Mouse (Mus musculus): ENCODE measurements around the gene Snx9. TPM values are rescaled to one million over a fixed set of nuclear protein-coding genes. Genes with fewer than 3 reads are reported as not detected.

The Snx9 gene
- polyA plus RNA-seq, 1 experiment from 2014 or later: 91.4 TPM

- no peak overlapping the region for H3K4me2 ChIP-seq (replicated peaks; ENCODE audit: low read depth)
- no peak overlapping the region for H3K9ac ChIP-seq (ENCODE audit: low read depth, low read length)
- no peak for TF ChIP-seq CTCF (IDR thresholded peaks at IDR 0.05; ENCODE audit: low read depth)
- H3K4me1 ChIP-seq (replicated peaks; ENCODE audit: control insufficient read depth, insufficient read depth, low read length): peaks cover 9% of the 10 kb centered on the region
- WGBS: 59% methylated on average over 5 of the region's 5 CpGs
- H3K27me3 ChIP-seq (replicated peaks; ENCODE audit: control insufficient read depth, insufficient read depth, low read length): no peaks in the 10 kb centered on the region
- no peaks in the 10 kb centered on the region for H3K36me3 ChIP-seq (ENCODE audit: control insufficient read depth, insufficient read depth)
- no peaks in the 10 kb centered on the region for H3K9me3 ChIP-seq (ENCODE audit: control insufficient read depth)
- ATAC-seq: no peak
- 0 out of 2 replicates have a peak overlapping the region, but pooled peaks have one; percentile 61 for H3K27ac ChIP-seq (ENCODE audit: low read depth, low read length)
- H3K4me3 ChIP-seq (ENCODE audit: low read depth, low read length): no peak overlapping the region
These were observed 43.9 kb upstream of the Snx9 start for GRCm38 (mm10) chr17:5797124-5797760.

GRCm38 (mm10) chr17:5798221-5798801 is 42.8 kb upstream of the Snx9 start:
- H3K4me2 ChIP-seq (replicated peaks; ENCODE audit: low read depth): no peak overlapping the region
- H3K9ac ChIP-seq (ENCODE audit: low read depth, low read length): no peak overlapping the region
- H3K36me3 ChIP-seq (ENCODE audit: control insufficient read depth, insufficient read depth): no peaks in the 10 kb centered on the region
- no peaks in the 10 kb centered on the region for H3K9me3 ChIP-seq (ENCODE audit: control insufficient read depth)
- no peak overlapping the region for H3K4me3 ChIP-seq (ENCODE audit: low read depth, low read length)
- 37% methylated on average over 13 of the region's 13 CpGs for WGBS
- ATAC-seq: peak; percentile 63
- peaks cover 9% of the 10 kb centered on the region for H3K4me1 ChIP-seq (replicated peaks; ENCODE audit: control insufficient read depth, insufficient read depth, low read length)
- TF ChIP-seq CTCF (IDR thresholded peaks at IDR 0.05; ENCODE audit: low read depth): no peak
- H3K27ac ChIP-seq (ENCODE audit: low read depth, low read length): peak overlapping the region; percentile 61
- H3K27me3 ChIP-seq (replicated peaks; ENCODE audit: control insufficient read depth, insufficient read depth, low read length): no peaks in the 10 kb centered on the region

DNA sequence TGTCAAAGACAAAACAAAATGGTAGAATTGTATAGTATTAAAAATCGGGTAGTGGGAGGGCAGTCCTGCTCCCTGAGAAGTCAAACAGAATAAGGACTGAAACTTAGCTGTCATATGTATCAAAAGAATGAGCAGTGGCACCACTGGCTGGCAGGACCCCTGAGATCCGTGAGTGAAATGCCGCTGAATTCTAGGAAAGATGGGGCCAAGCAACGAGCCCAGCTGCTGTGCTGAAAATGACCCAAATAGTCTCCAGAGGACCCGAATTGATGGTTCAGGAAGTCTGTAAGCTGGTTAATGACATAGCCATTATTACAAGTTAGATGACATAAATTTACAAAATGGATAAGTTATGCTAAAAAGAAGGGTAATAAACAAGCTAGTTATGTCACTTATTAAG is 42.2 kb upstream of the Snx9 start:
- no peaks in the 10 kb centered on the region for H3K27me3 ChIP-seq (replicated peaks; ENCODE audit: control insufficient read depth, insufficient read depth, low read length)
- peaks cover 9% of the 10 kb centered on the region for H3K4me1 ChIP-seq (replicated peaks; ENCODE audit: control insufficient read depth, insufficient read depth, low read length)
- ATAC-seq: no peak

DNA sequence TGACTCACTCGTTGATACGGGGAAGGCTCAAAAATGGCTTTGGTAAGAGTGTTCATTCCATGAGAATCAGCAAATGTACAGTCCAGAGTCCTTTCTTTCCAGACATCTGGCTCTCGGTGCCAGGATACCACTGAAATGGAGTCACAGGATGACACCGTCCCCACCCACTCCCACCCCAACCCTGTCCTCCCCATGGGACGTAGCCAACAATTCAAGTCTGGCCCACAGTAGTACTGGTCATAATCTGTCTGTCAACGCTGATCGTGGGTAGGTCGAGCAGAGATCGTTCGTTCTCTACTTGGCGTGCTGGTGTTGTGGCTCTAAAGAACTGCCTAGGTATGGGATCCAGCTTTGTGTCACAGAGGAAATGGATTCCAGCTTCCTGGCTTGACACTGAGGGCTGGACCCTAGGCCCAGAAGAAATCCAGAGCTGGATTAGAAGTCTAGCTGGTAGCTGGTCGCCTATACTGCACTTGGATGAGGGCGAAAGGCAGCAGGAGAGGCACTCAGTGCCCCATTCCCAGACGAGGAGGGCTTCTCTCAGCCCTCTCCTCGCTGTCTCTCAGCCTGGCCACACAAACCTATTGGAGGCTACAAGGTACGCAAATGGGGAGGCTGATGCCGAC is 41.6 kb upstream of the Snx9 start:
- H3K27ac ChIP-seq (ENCODE audit: low read depth, low read length): peak overlapping the region; percentile 73
- TF ChIP-seq CTCF (IDR thresholded peaks at IDR 0.05; ENCODE audit: low read depth): no peak

More for the DNA sequence above, 42.2 kb upstream of the Snx9 start:
- Histone ChIP-seq H3K27ac (ENCODE audit: low read depth, low read length) (peak overlapping the region; percentile 61), H3K4me2 (replicated peaks; ENCODE audit: low read depth) (no peak overlapping the region), H3K9ac (ENCODE audit: low read depth, low read length) (no peak overlapping the region), H3K4me3 (ENCODE audit: low read depth, low read length) (no peak overlapping the region), H3K36me3 (ENCODE audit: control insufficient read depth, insufficient read depth) (no peaks in the 10 kb centered on the region), H3K9me3 (ENCODE audit: control insufficient read depth) (no peaks in the 10 kb centered on the region)
- TF ChIP-seq CTCF (IDR thresholded peaks at IDR 0.05; ENCODE audit: low read depth): no peak
- 69% methylated on average over 5 of the region's 5 CpGs for WGBS

GRCm38 (mm10) chr17:5800254-5800653 is 40.9 kb upstream of the Snx9 start:
- no peak for ATAC-seq
- peaks cover 14% of the 10 kb centered on the region for H3K4me1 ChIP-seq (replicated peaks; ENCODE audit: control insufficient read depth, insufficient read depth, low read length)
- no peak overlapping the region for H3K9ac ChIP-seq (ENCODE audit: low read depth, low read length)
- no peak overlapping the region for H3K4me2 ChIP-seq (replicated peaks; ENCODE audit: low read depth)
- H3K27ac ChIP-seq (ENCODE audit: low read depth, low read length): peak overlapping the region; percentile 60
- 79% methylated on average over 2 of the region's 2 CpGs for WGBS
- H3K9me3 ChIP-seq (ENCODE audit: control insufficient read depth): no peaks in the 10 kb centered on the region
- TF ChIP-seq CTCF (IDR thresholded peaks at IDR 0.05; ENCODE audit: low read depth): no peak
- H3K36me3 ChIP-seq (ENCODE audit: control insufficient read depth, insufficient read depth): no peaks in the 10 kb centered on the region
- H3K4me3 ChIP-seq (ENCODE audit: low read depth, low read length): no peak overlapping the region
- H3K27me3 ChIP-seq (replicated peaks; ENCODE audit: control insufficient read depth, insufficient read depth, low read length): no peaks in the 10 kb centered on the region

More for the DNA sequence above, 41.6 kb upstream of the Snx9 start:
- Histone ChIP-seq H3K4me3 (ENCODE audit: low read depth, low read length) (no peak overlapping the region), H3K4me2 (replicated peaks; ENCODE audit: low read depth) (no peak overlapping the region), H3K36me3 (ENCODE audit: control insufficient read depth, insufficient read depth) (no peaks in the 10 kb centered on the region), H3K27me3 (replicated peaks; ENCODE audit: control insufficient read depth, insufficient read depth, low read length) (no peaks in the 10 kb centered on the region), H3K4me1 (replicated peaks; ENCODE audit: control insufficient read depth, insufficient read depth, low read length) (peaks cover 12% of the 10 kb centered on the region), H3K9ac (ENCODE audit: low read depth, low read length) (no peak overlapping the region), H3K9me3 (ENCODE audit: control insufficient read depth) (no peaks in the 10 kb centered on the region)
- 75% methylated on average over 17 of the region's 17 CpGs for WGBS
- no peak for ATAC-seq

GRCm38 (mm10) chr17:5800824-5801560 is 40.1 kb upstream of the Snx9 start:
- Histone ChIP-seq H3K27ac (ENCODE audit: low read depth, low read length) (peak overlapping the region; percentile 60), H3K27me3 (replicated peaks; ENCODE audit: control insufficient read depth, insufficient read depth, low read length) (no peaks in the 10 kb centered on the region), H3K4me1 (replicated peaks; ENCODE audit: control insufficient read depth, insufficient read depth, low read length) (peaks cover 17% of the 10 kb centered on the region), H3K9me3 (ENCODE audit: control insufficient read depth) (no peaks in the 10 kb centered on the region), H3K9ac (ENCODE audit: low read depth, low read length) (no peak overlapping the region), H3K36me3 (ENCODE audit: control insufficient read depth, insufficient read depth) (no peaks in the 10 kb centered on the region), H3K4me2 (replicated peaks; ENCODE audit: low read depth) (peak overlapping the region; percentile 39), H3K4me3 (ENCODE audit: low read depth, low read length) (no peak overlapping the region)
- 73% methylated on average over 7 of the region's 7 CpGs for WGBS
- no peak for ATAC-seq
- peak; percentile 51 for TF ChIP-seq CTCF (IDR thresholded peaks at IDR 0.05; ENCODE audit: low read depth)

Data from intestine, postnatal 0 days (tissue).